Comparison of ENCODE assay signal across 1 mouse cellular context in genomic region chr13:37994405-37994749, GRCm38 (mm10).
TF ChIP-seq lines count a peak whose summit lies in the region.

No protein-coding gene starts in this region.

TF ChIP-seq in MEL, 35 proteins besides CTCF, POLR2A, EP300 and RAD21 (continued from another document):
- TF ChIP-seq RCOR1 (IDR thresholded peaks at IDR 0.05; ENCODE audit: low read depth, low read length) (no peak), TCF12 (IDR thresholded peaks at IDR 0.05; ENCODE audit: low read depth, low read length) (no peak), SIN3A (IDR thresholded peaks at IDR 0.05; ENCODE audit: low read length) (0 out of 2 replicates have a peak, but pooled peaks have one; percentile 59), MYB (IDR thresholded peaks at IDR 0.05; ENCODE audit: low read depth, low read length) (0 out of 2 replicates have a peak, but pooled peaks have one; percentile 36), MAZ (IDR thresholded peaks at IDR 0.05; ENCODE audit: low read depth, low read length) (no peak), MXI1 (IDR thresholded peaks at IDR 0.05; ENCODE audit: low read depth, low read length) (no peak), CHD1 (IDR thresholded peaks at IDR 0.05; ENCODE audit: low read depth, low read length) (no peak), ZC3H11A (IDR thresholded peaks at IDR 0.05; ENCODE audit: low read depth, low read length) (no peak), ETS1 (IDR thresholded peaks at IDR 0.05; ENCODE audit: low read depth, low read length) (no peak), CHD2 (IDR thresholded peaks at IDR 0.05; ENCODE audit: low read length) (no peak), HCFC1 (IDR thresholded peaks at IDR 0.05; ENCODE audit: low read depth, low read length) (no peak)
